Mouse (Mus musculus) left cerebral cortex, postnatal 36 days (tissue): ENCODE data around the gene Clstn2. TPM values are rescaled to one million over a fixed set of nuclear protein-coding genes. Genes with fewer than 3 reads are reported as not detected.

Experiments used
- DNase-seq, 2 experiments: peaks; one replicate each; pipeline ENCODE4 v3.0.0; 2021 to 2022; ENCODE audit warnings: low spot score in 2 of 2, mixed read lengths in 1 of 2
- intact Hi-C: fragments of 180-260 bp; cut with DNase I; formaldehyde crosslinking; loops from one replicate; pipeline ENCODE4 v1.15.1; 2025
- total RNA-seq, 2 experiments: library from RNA; stranded (reverse); gene quantifications; 2 replicates each; pipeline ENCODE4 v1.2.3; 2021

Gene Clstn2
- total RNA-seq, 2 experiments from 2014 or later = 83.0 to 89.2 TPM

GRCm38 (mm10) chr9:97428127-97428526 is 604.9 kb downstream of the Clstn2 start:
- peak; percentile 79 to 84 for DNase-seq
- intact Hi-C loops = no loop called here

GRCm38 (mm10) chr9:97420896-97421295 is 612.1 kb downstream of the Clstn2 start:
- intact Hi-C loops = no loop called here
- DNase-seq = no peak

- DNase-seq = no peak
- intact Hi-C loops = no loop called here
These were observed 617.9 kb downstream of the Clstn2 start for GRCm38 (mm10) chr9:97414876-97415668.

- DNase-seq = no peak
- intact Hi-C loops = no loop called here
These were observed 624.8 kb downstream of the Clstn2 start for GRCm38 (mm10) chr9:97408142-97408541.
